In the genomic region with DNA sequence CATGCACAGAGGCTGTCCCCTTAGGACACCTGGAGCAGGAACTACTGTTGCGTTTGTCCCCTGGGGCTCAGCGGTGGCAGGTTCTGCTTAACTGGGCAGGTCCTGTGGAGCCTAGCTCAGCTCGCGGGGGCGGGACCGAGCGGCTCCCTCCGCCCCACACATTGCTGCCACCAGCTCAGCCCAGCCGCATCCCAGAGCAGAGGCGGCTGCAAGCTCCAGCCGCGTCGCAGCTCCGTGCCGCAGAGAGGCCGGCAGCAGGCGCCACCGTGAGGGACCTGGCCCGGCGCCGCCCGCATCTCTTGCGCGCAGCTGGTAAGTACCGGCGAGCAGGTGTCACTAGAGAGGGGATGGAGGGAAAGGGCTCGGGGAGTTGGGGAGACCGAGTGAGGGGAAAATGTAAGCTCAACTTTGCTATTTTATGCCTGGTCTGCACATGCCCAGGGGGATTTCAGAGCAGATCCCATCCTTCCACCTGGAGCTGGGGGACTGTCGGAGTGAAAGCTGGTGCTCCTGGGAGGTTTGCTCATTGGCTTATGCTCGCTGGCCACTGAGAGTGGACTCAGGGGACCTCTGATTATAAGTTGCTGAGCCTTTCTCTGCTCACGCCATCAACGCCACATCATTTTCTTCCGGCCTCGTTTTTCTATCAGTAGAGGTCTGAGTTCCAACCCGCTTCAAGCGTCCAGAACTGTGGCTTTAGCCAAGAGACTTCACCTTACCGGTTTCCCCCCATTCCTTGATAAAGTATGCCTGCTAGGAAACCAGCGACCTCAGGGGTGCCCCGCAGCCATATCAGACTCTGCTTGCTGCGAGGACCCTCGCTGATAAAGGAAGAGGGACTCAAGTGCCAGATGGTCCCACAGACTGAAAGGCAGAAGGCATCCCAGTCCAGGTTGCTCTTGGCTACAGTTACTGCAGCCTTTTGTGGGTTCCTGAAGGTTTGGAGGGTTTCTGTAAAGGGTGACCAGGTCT, we compare ENCODE assay signal across 8 mouse cellular contexts. TPM values are rescaled to one million over a fixed set of nuclear protein-coding genes. Genes with fewer than 3 reads are reported as not detected.
DNase-seq lines count a peak whose midpoint lies in the region; ATAC-seq and TF ChIP-seq lines count a peak whose summit lies in the region.

Gene Pkib (plus strand): TSS at position 86 of the 972 bp plus-strand sequence.

- no peaks in the 10 kb centered on the region for H3K36me3 ChIP-seq in ES-E14 (ENCODE audit: control insufficient read depth, insufficient read depth, low read length, poor library complexity, severe bottlenecking)
- no peaks in the 10 kb centered on the region for H3K36me3 ChIP-seq in hindbrain, embryonic 13.5 days
- H3K36me3 ChIP-seq in lung, embryonic 16.5 days (ENCODE audit: control insufficient read depth, insufficient read depth, low read length): no peaks in the 10 kb centered on the region

- no peaks in the 10 kb centered on the region for H3K9me3 ChIP-seq in ES-E14 (ENCODE audit: control insufficient read depth, insufficient read depth, low read depth, low read length)
- H3K9me3 ChIP-seq in hindbrain, embryonic 13.5 days: no peaks in the 10 kb centered on the region
- H3K9me3 ChIP-seq in lung, embryonic 16.5 days (ENCODE audit: control insufficient read depth, low read length): no peaks in the 10 kb centered on the region

- H3K27me3 ChIP-seq in cerebellum, adult 2 months (ENCODE audit: control insufficient read depth, insufficient read depth, low read length): no peaks in the 10 kb centered on the region
- peaks cover 8% of the 10 kb centered on the region for H3K27me3 ChIP-seq in hindbrain, embryonic 13.5 days
- H3K27me3 ChIP-seq in lung, embryonic 16.5 days (ENCODE audit: control insufficient read depth, insufficient read depth, low read depth, low read length): peaks cover 9% of the 10 kb centered on the region; the same call in 1 of the 2 replicates

- WGBS in cerebellum, adult 2 months: 1% methylated on average over 41 of the region's 41 CpGs
- WGBS in hindbrain, embryonic 13.5 days: 1% methylated on average over 41 of the region's 41 CpGs
- 4% methylated on average over 40 of the region's 41 CpGs for WGBS in lung, embryonic 16.5 days

- no peaks in the 10 kb centered on the region for H3K4me1 ChIP-seq in ES-E14 (ENCODE audit: control insufficient read depth in 2 of 2, insufficient read depth in 2 of 2, low read length in 2 of 2, poor library complexity in 1 of 2)
- H3K4me1 ChIP-seq in cerebellum, adult 2 months (ENCODE audit: control insufficient read depth, insufficient read depth, low read length): peaks cover 9% of the 10 kb centered on the region
- H3K4me1 ChIP-seq in hindbrain, embryonic 13.5 days (replicated peaks): peaks cover 13% of the 10 kb centered on the region
- H3K4me1 ChIP-seq in lung, embryonic 16.5 days (replicated peaks; ENCODE audit: control insufficient read depth, insufficient read depth, low read length): peaks cover 4% of the 10 kb centered on the region

- H3K9ac ChIP-seq in ES-E14 (ENCODE audit: insufficient read depth, low read depth, low read length, poor library complexity, severe bottlenecking): peak within 1 kb of the TSS; percentile 2; the same call in 1 of the 2 replicates
- peak within 1 kb of the TSS; percentile 58 for H3K9ac ChIP-seq in hindbrain, embryonic 13.5 days
- H3K9ac ChIP-seq in lung, embryonic 16.5 days (ENCODE audit: low read length): peak within 1 kb of the TSS; percentile 28; the same call in 1 of the 2 replicates

- DNase-seq in ES-E14 (ENCODE audit: low read depth, low spot score): peak; percentile 29
- DNase-seq in cerebellum, adult 2 months: peak; percentile 87 to 88
- DNase-seq in forelimb bud, embryonic 11.5 days (ENCODE audit: low read depth, low spot score): peak; percentile 53
- DNase-seq in layer of hippocampus, postnatal 25 days (ENCODE audit: extremely low spot score in 1 of 2, low spot score in 1 of 2): peak; percentile 48 to 52
- peak; percentile 50 for DNase-seq in ovary, postnatal 36 days (ENCODE audit: low spot score)
- DNase-seq in thymus, postnatal 10 days (ENCODE audit: low spot score in 2 of 2): peak; percentile 8 to 37

- no peak for TF ChIP-seq CTCF in cerebellum, adult 2 months (IDR thresholded peaks at IDR 0.05; ENCODE audit: borderline replicate concordance, insufficient read depth, low read depth, low read length)

- peak; percentile 70 for TF ChIP-seq POLR2A in cerebellum, adult 2 months (IDR thresholded peaks at IDR 0.05; ENCODE audit: borderline replicate concordance, insufficient read depth, low read length)

- H3K4me2 ChIP-seq in hindbrain, embryonic 13.5 days: peak within 1 kb of the TSS; percentile 89
- peak within 1 kb of the TSS; percentile 72 for H3K4me2 ChIP-seq in lung, embryonic 16.5 days (ENCODE audit: low read depth, low read length)

- peak within 1 kb of the TSS; percentile 51 to 61 for H3K4me3 ChIP-seq in ES-E14 (ENCODE audit: insufficient read depth in 1 of 2, low read depth in 1 of 2, low read length in 2 of 2, poor library complexity in 1 of 2, severe bottlenecking in 1 of 2)
- peak within 1 kb of the TSS; percentile 62 for H3K4me3 ChIP-seq in cerebellum, adult 2 months (replicated peaks; ENCODE audit: insufficient read depth, low read depth, low read length)
- H3K4me3 ChIP-seq in hindbrain, embryonic 13.5 days: peak within 1 kb of the TSS; percentile 46
- H3K4me3 ChIP-seq in lung, embryonic 16.5 days (ENCODE audit: low read length): peak within 1 kb of the TSS; percentile 42

- H3K27ac ChIP-seq in ES-E14 (ENCODE audit: insufficient read depth, low read depth, low read length, poor library complexity, severe bottlenecking): no peak within 1 kb of the TSS
- H3K27ac ChIP-seq in cerebellum, adult 2 months (ENCODE audit: insufficient read depth, low read length): peak within 1 kb of the TSS; percentile 95
- no peak within 1 kb of the TSS for H3K27ac ChIP-seq in hindbrain, embryonic 13.5 days
- no peak within 1 kb of the TSS for H3K27ac ChIP-seq in lung, embryonic 16.5 days (ENCODE audit: low read length)

- in situ Hi-C loops in ES-E14 (cut with MboI; ENCODE audit: low sequenced_read_pairs in 2 of 2, unreplicated experiment in 2 of 2): no loop called here

- ATAC-seq in hindbrain, embryonic 13.5 days (ENCODE audit: low FRiP score): peak; percentile 97
- peak; percentile 87 for ATAC-seq in lung, embryonic 16.5 days (ENCODE audit: low read depth)

TF ChIP-seq in ES-E14, 5 proteins besides CTCF, POLR2A, EP300 and RAD21:
- TF ChIP-seq ZC3H11A (IDR thresholded peaks at IDR 0.05; ENCODE audit: borderline replicate concordance, low read depth, low read length) (no peak), ZNF384 (IDR thresholded peaks at IDR 0.05; ENCODE audit: low read depth, low read length) (no peak), MAFK (IDR thresholded peaks at IDR 0.05; ENCODE audit: insufficient read depth, low read depth, low read length) (no peak), CHD2 (IDR thresholded peaks at IDR 0.05; ENCODE audit: low read depth, low read length) (no peak), HCFC1 (IDR thresholded peaks at IDR 0.05; ENCODE audit: borderline replicate concordance, insufficient read depth, low read length) (no peak)

RNA-seq across cellular contexts. Expression of gene Pkib, which starts in this region (rescaled TPM):
- 0.48 and 0.76 TPM in 2 replicates for total RNA-seq in ES-E14 (2012; rRNA removed)
- 89.3 and 98.1 TPM in 2 replicates for polyA plus RNA-seq in cerebellum, adult 2 months (2012; rRNA removed)
- polyA plus RNA-seq in hindbrain, embryonic 13.5 days (2015; fragmentation: Nextera tagmentation; extraction: Ambion mirVana): 2.1 and 2.7 TPM in 2 replicates
- 10 to 100 TPM in 1 of 2 experiments, 1 to 10 TPM in 1; 5.8 to 12.3 TPM for total RNA-seq in layer of hippocampus, postnatal 25 days (2021)
- 1.6 and 3.4 TPM in 2 replicates for polyA plus RNA-seq in lung, embryonic 16.5 days (2015; fragmentation: Nextera tagmentation; extraction: Ambion mirVana)

Comparison
In these comparisons a context has a peak if more than half of its experiments do, and no peak if none do; other contexts are left out.
1. RNA of gene Pkib (polyA plus RNA-seq): 89.3 to 98.1 TPM in cerebellum, adult 2 months; 1.6 to 3.4 TPM in lung, embryonic 16.5 days and 2.1 to 2.7 TPM in hindbrain, embryonic 13.5 days; every median in the first group is over 10 times any median in the second.
2. Peak in DNase-seq, H3K4me3 ChIP-seq and H3K9ac ChIP-seq in ES-E14; RNA of the gene not detected or under 1 TPM.
3. DNase-seq: peak in every context shown above with its lines; median percentile 88 in cerebellum, adult 2 months; 53 in forelimb bud, embryonic 11.5 days; 50 in layer of hippocampus, postnatal 25 days; 50 in ovary, postnatal 36 days; 29 in ES-E14; 22 in thymus, postnatal 10 days.
4. H3K9ac ChIP-seq: peak in every context shown above with its lines; median percentile 58 in hindbrain, embryonic 13.5 days; 28 in lung, embryonic 16.5 days; 2 in ES-E14.
5. Peak in every context shown above with its lines, with median percentiles within 50 percentile points of each other: H3K4me3 ChIP-seq.